Mouse (Mus musculus): ENCODE data around the gene Sema6d. TPM values are rescaled to one million over a fixed set of nuclear protein-coding genes. Genes with fewer than 3 reads are reported as not detected.

The Sema6d gene
- total and polyA plus RNA-seq, 2 experiments from 2014 or later = 22.6 to 64.8 TPM

DNA sequence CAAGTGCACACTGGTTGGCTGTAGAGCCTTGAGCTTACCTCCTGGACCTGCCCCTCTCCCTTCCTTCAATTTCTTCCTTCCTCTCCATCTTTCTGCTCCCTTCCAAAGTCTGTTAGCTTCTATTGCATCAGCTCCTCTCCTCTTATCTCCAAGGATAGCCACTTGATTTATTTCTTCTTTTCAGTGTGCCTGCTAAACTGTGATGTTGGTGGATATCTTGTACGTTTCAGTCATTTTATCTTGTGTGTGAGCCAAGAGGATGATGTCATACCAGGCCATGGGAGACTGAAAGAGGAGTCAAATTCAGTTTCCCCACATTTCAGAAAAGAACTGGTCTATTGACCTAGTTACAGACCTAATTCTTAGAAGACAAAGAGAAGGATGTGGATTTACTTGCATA is 153.8 kb downstream of the Sema6d start:
- no peaks in the 10 kb centered on the region for H3K36me3 ChIP-seq (ENCODE audit: insufficient read depth, low read length)
- no peaks in the 10 kb centered on the region for H3K9me3 ChIP-seq (ENCODE audit: low read length)
- 56% methylated on average over 1 of the region's 1 CpGs for WGBS
- H3K9ac ChIP-seq (replicated peaks; ENCODE audit: low read length, poor library complexity, severe bottlenecking) = no peak overlapping the region
- DNase-seq (ENCODE audit: low spot score) (no peak), ATAC-seq (ENCODE audit: low FRiP score) (no peak)
- no peak overlapping the region for H3K27ac ChIP-seq (ENCODE audit: low read depth, low read length)
- H3K4me3 ChIP-seq (ENCODE audit: low read depth, low read length) = no peak overlapping the region
- H3K27me3 ChIP-seq (ENCODE audit: insufficient read depth, low read length) = no peaks in the 10 kb centered on the region
- H3K4me2 ChIP-seq (ENCODE audit: low read depth, low read length, poor library complexity, severe bottlenecking) = no peak overlapping the region
- H3K4me1 ChIP-seq (ENCODE audit: insufficient read depth, low read length) = no peaks in the 10 kb centered on the region
- TF ChIP-seq CTCF (IDR thresholded peaks at IDR 0.05) = no peak

DNA sequence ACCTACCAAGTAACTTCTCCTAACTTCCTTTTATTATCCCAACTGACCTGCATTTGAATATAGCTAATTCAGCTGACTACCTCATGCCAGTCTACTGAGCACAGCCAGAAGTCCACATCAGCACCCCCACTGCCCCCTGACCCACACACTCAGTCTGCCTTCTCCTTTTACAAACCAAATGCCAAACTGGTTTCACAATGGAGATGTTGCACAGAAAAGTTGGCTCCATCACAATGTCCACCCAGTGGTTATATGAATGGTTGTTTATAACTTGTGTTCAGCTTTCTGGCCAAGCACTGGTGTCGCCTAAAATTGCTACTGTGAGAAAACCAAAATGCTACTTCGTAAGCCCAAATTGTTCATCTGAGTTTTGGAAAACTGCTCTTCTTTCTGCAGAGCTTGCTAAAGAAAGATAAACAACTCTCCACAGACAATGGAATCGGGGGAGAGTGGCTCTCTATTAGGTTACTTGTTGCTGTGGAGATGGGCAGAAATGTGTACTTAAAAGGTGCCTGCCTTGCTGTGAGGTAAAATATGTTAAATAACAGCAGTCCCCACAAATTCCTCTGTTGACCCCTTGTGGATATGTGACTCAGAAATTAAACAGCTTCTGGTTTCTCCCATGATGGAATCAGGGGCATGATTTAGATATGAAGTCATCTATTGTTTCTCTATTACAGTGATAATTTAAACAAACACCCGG is 154.9 kb downstream of the Sema6d start:
- 59% methylated on average over 4 of the region's 4 CpGs for WGBS

DNA sequence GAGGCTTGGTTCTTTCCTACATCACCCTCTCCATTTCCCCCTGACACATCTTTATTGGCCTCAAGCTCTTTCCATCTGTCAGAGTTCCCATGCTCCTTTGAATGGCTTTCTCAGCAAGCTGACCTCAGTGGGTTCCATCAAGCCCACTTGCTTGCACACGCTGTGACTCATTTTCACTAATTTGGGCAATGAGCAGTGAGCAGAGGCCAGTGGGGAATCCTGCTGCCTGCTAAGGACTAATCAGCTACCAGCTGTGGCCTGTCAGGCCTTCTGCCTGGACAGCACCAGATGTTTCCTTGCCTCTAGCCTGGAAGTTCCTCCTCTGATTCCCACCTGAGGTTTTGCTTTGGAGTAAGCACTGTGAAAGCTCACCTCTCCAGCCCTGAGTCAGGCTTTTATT is 168.3 kb downstream of the Sema6d start:
- ATAC-seq (ENCODE audit: low FRiP score) = no peak
- Histone ChIP-seq H3K27ac (ENCODE audit: low read depth, low read length) (no peak overlapping the region), H3K9ac (replicated peaks; ENCODE audit: low read length, poor library complexity, severe bottlenecking) (no peak overlapping the region), H3K27me3 (ENCODE audit: insufficient read depth, low read length) (no peaks in the 10 kb centered on the region), H3K4me2 (ENCODE audit: low read depth, low read length, poor library complexity, severe bottlenecking) (no peak overlapping the region), H3K4me3 (ENCODE audit: low read depth, low read length) (no peak overlapping the region), H3K9me3 (ENCODE audit: low read length) (no peaks in the 10 kb centered on the region), H3K4me1 (ENCODE audit: insufficient read depth, low read length) (no peaks in the 10 kb centered on the region), H3K36me3 (ENCODE audit: insufficient read depth, low read length) (no peaks in the 10 kb centered on the region)
- no peak for TF ChIP-seq CTCF (IDR thresholded peaks at IDR 0.05)
- DNase-seq (ENCODE audit: low spot score) = peak; percentile 68
- WGBS = 48% methylated on average over 1 of the region's 1 CpGs

More for the DNA sequence above, 154.9 kb downstream of the Sema6d start:
- no peaks in the 10 kb centered on the region for H3K27me3 ChIP-seq (ENCODE audit: insufficient read depth, low read length)
- H3K4me2 ChIP-seq (ENCODE audit: low read depth, low read length, poor library complexity, severe bottlenecking) = no peak overlapping the region
- TF ChIP-seq CTCF (IDR thresholded peaks at IDR 0.05) = no peak
- H3K9me3 ChIP-seq (ENCODE audit: low read length) = no peaks in the 10 kb centered on the region
- DNase-seq (ENCODE audit: low spot score) (no peak), ATAC-seq (ENCODE audit: low FRiP score) (no peak)
- H3K4me1 ChIP-seq (ENCODE audit: insufficient read depth, low read length) = no peaks in the 10 kb centered on the region
- H3K9ac ChIP-seq (replicated peaks; ENCODE audit: low read length, poor library complexity, severe bottlenecking) = no peak overlapping the region
- no peak overlapping the region for H3K4me3 ChIP-seq (ENCODE audit: low read depth, low read length)
- no peak overlapping the region for H3K27ac ChIP-seq (ENCODE audit: low read depth, low read length)
- H3K36me3 ChIP-seq (ENCODE audit: insufficient read depth, low read length) = no peaks in the 10 kb centered on the region

DNA sequence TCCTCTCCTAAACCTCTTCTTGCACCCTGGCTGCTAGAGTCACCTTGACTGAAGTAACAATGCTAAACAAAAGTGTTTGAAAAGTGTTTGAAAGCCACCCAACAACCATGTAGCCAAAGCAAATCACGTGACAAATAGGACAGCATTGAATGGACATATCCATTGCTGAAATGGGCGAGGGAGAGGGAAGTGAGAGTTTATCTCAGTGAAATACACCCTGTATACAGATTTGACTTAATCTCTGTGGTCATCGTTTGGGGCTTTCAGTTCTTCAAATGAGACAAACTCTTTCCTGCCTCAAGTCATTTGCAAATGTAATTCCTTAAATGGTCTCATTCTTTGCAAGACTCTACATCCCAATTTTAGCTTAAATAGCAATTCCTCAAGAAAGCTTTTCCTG is 174.5 kb downstream of the Sema6d start:
- WGBS = 87% methylated on average over 3 of the region's 3 CpGs
- ATAC-seq (ENCODE audit: low FRiP score) = no peak

GRCm38 (mm10) chr2:124271156-124271555 is 181.4 kb downstream of the Sema6d start:
- no peak overlapping the region for H3K4me3 ChIP-seq (ENCODE audit: low read depth, low read length)
- H3K4me2 ChIP-seq (ENCODE audit: low read depth, low read length, poor library complexity, severe bottlenecking) = no peak overlapping the region
- no peaks in the 10 kb centered on the region for H3K36me3 ChIP-seq (ENCODE audit: insufficient read depth, low read length)
- no peaks in the 10 kb centered on the region for H3K27me3 ChIP-seq (ENCODE audit: insufficient read depth, low read length)
- ATAC-seq (ENCODE audit: low FRiP score) (no peak), DNase-seq (ENCODE audit: low spot score) (no peak)
- no peak for TF ChIP-seq CTCF (IDR thresholded peaks at IDR 0.05)
- H3K27ac ChIP-seq (ENCODE audit: low read depth, low read length) = no peak overlapping the region
- no peaks in the 10 kb centered on the region for H3K4me1 ChIP-seq (ENCODE audit: insufficient read depth, low read length)
- 85% methylated on average over 6 of the region's 6 CpGs for WGBS
- H3K9me3 ChIP-seq (ENCODE audit: low read length) = no peaks in the 10 kb centered on the region
- no peak overlapping the region for H3K9ac ChIP-seq (replicated peaks; ENCODE audit: low read length, poor library complexity, severe bottlenecking)

More for the DNA sequence above, 174.5 kb downstream of the Sema6d start:
- H3K4me1 ChIP-seq (ENCODE audit: insufficient read depth, low read length) = no peaks in the 10 kb centered on the region
- no peak for DNase-seq (ENCODE audit: low spot score)
- H3K9me3 ChIP-seq (ENCODE audit: low read length) = no peaks in the 10 kb centered on the region
- H3K27ac ChIP-seq (ENCODE audit: low read depth, low read length) = no peak overlapping the region
- H3K4me3 ChIP-seq (ENCODE audit: low read depth, low read length) = no peak overlapping the region
- H3K36me3 ChIP-seq (ENCODE audit: insufficient read depth, low read length) = no peaks in the 10 kb centered on the region
- H3K4me2 ChIP-seq (ENCODE audit: low read depth, low read length, poor library complexity, severe bottlenecking) = no peak overlapping the region
- TF ChIP-seq CTCF (IDR thresholded peaks at IDR 0.05) = no peak
- no peak overlapping the region for H3K9ac ChIP-seq (replicated peaks; ENCODE audit: low read length, poor library complexity, severe bottlenecking)
- no peaks in the 10 kb centered on the region for H3K27me3 ChIP-seq (ENCODE audit: insufficient read depth, low read length)

- ATAC-seq (ENCODE audit: low FRiP score) = no peak
- Histone ChIP-seq H3K36me3 (ENCODE audit: insufficient read depth, low read length) (no peaks in the 10 kb centered on the region), H3K9me3 (ENCODE audit: low read length) (no peaks in the 10 kb centered on the region), H3K9ac (replicated peaks; ENCODE audit: low read length, poor library complexity, severe bottlenecking) (no peak overlapping the region), H3K4me3 (ENCODE audit: low read depth, low read length) (no peak overlapping the region), H3K27me3 (ENCODE audit: insufficient read depth, low read length) (no peaks in the 10 kb centered on the region), H3K27ac (ENCODE audit: low read depth, low read length) (no peak overlapping the region), H3K4me2 (ENCODE audit: low read depth, low read length, poor library complexity, severe bottlenecking) (no peak overlapping the region), H3K4me1 (ENCODE audit: insufficient read depth, low read length) (no peaks in the 10 kb centered on the region)
- no peak for DNase-seq (ENCODE audit: low spot score)
- WGBS = 28% methylated on average over 1 of the region's 1 CpGs
- TF ChIP-seq CTCF (IDR thresholded peaks at IDR 0.05) = no peak
These were observed 187.7 kb downstream of the Sema6d start for GRCm38 (mm10) chr2:124277492-124277891.

All from midbrain, postnatal 0 days (tissue).